Mouse (Mus musculus) left cerebral cortex, adult 11 months (tissue): ENCODE data around the gene Dennd2c.
"Not testable (repeated sequence)": the region's sequence is repeated elsewhere in the genome, so short reads cannot be mapped to it uniquely, and the experiment has no call there.

Experiments used
- DNase-seq: peaks from one replicate; pipeline ENCODE4 v3.0.0; 2022; ENCODE audit warnings: low spot score

Dennd2c gene

GRCm38 (mm10) chr3:103169771-103170170 lies 67.4 kb downstream of the Dennd2c start:
- DNase-seq, result peak; percentile 55

GRCm38 (mm10) chr3:103171505-103172267 lies 69.3 kb downstream of the Dennd2c start, which contains the start of gene Bcas2:
Gene Bcas2 (plus strand): TSS chr3:103171655.
- DNase-seq, result peak; percentile 96

GRCm38 (mm10) chr3:103172615-103173014 lies 70.2 kb downstream of the Dennd2c start:
- DNase-seq, result no peak

- no peak for DNase-seq
Observed at GRCm38 (mm10) chr3:103176740-103177139, 74.3 kb downstream of the Dennd2c start.

- no peak for DNase-seq
Observed at GRCm38 (mm10) chr3:103179527-103179926, 77.1 kb downstream of the Dennd2c start.

GRCm38 (mm10) chr3:103181171-103181570 lies 78.8 kb downstream of the Dennd2c start:
- no peak for DNase-seq

GRCm38 (mm10) chr3:103182821-103183220 lies 80.4 kb downstream of the Dennd2c start:
- no peak for DNase-seq

GRCm38 (mm10) chr3:103184467-103184866 lies 82.1 kb downstream of the Dennd2c start:
- DNase-seq, result not testable (repeated sequence)

- DNase-seq, result no peak
Observed at GRCm38 (mm10) chr3:103188451-103188850, 86.0 kb downstream of the Dennd2c start.

- DNase-seq, result no peak
Observed at GRCm38 (mm10) chr3:103188856-103189255, 86.5 kb downstream of the Dennd2c start.

- DNase-seq, result no peak
Observed at GRCm38 (mm10) chr3:103192161-103192560, 89.8 kb downstream of the Dennd2c start.

GRCm38 (mm10) chr3:103193186-103193585 lies 90.8 kb downstream of the Dennd2c start:
- DNase-seq, result no peak

GRCm38 (mm10) chr3:103196320-103196823 lies 94.0 kb downstream of the Dennd2c start:
- DNase-seq, result no peak

GRCm38 (mm10) chr3:103199386-103199785 lies 97.0 kb downstream of the Dennd2c start:
- no peak for DNase-seq

GRCm38 (mm10) chr3:103201105-103201504 lies 98.7 kb downstream of the Dennd2c start:
- DNase-seq, result not testable (repeated sequence)

GRCm38 (mm10) chr3:103203554-103203953 lies 101.2 kb downstream of the Dennd2c start:
- no peak for DNase-seq

GRCm38 (mm10) chr3:103204445-103204844 lies 102.0 kb downstream of the Dennd2c start:
- no peak for DNase-seq

GRCm38 (mm10) chr3:103206393-103206792 lies 104.0 kb downstream of the Dennd2c start:
- no peak for DNase-seq

GRCm38 (mm10) chr3:103207749-103208148 lies 105.3 kb downstream of the Dennd2c start:
- DNase-seq, result no peak

GRCm38 (mm10) chr3:103208237-103208636 lies 105.8 kb downstream of the Dennd2c start:
- DNase-seq, result no peak

- DNase-seq, result no peak
Observed at GRCm38 (mm10) chr3:103211101-103211500, 108.7 kb downstream of the Dennd2c start.

- no peak for DNase-seq
Observed at GRCm38 (mm10) chr3:103212142-103212541, 109.7 kb downstream of the Dennd2c start.

- no peak for DNase-seq
Observed at GRCm38 (mm10) chr3:103213537-103213936, 111.1 kb downstream of the Dennd2c start.
